In the genomic region with DNA sequence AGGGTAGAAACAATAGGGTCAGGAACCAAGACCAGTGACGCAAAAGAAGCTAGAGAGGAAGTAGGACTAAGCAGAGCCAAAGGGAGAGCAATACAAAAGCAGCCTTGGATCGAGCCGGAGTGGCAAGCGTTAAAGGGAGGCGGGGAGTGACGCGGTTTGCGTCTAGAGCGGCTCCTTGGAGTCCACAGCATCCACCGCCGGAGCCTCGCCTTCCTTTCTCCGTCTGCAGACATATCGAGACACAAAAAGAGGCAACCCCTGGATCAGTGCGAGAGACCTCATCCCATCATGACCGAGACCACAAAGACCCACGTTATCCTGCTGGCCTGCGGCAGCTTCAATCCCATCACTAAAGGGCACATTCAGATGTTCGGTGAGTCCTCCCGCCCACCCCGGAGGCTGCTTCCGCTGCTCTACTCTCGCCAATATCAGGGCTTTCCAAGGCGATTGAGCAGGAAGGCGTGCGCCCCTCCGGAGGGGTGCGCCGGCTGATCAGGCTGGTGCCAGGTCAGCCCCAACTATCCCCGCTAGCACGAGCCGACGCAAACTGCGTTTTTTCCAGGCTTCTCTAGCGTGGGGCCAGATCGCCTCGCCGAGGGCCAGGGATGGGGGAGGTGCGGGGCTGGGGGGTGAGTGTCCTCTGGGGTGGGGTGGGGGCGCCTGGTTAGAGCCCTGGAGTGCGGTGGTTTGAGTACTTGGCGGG, we compare ENCODE assay signal across 9 mouse cellular contexts. TPM values are rescaled to one million over a fixed set of nuclear protein-coding genes. Genes with fewer than 3 reads are reported as not detected.
DNase-seq lines count a peak whose midpoint lies in the region; ATAC-seq and TF ChIP-seq lines count a peak whose summit lies in the region.
"Had no signal": no experiment of that assay in that cellular context is flagged by ENCODE, and none has a peak within 500 bp of the region (broad histone marks: within the 10 kb centered on the region; RNA-seq: fewer than 3 reads in every experiment).

Gene Nmnat2 (plus strand): TSS at position 173 of the 703 bp plus-strand sequence.

- peak within 1 kb of the TSS; percentile 69 for H3K4me3 ChIP-seq in gastrocnemius, adult 2 months
- peak within 1 kb of the TSS; percentile 28 for H3K4me3 ChIP-seq in kidney, postnatal 0 days (replicated peaks; ENCODE audit: low read depth, low read length)
- peak within 1 kb of the TSS; percentile 39 for H3K4me3 ChIP-seq in limb, embryonic 15.5 days

- H3K9ac ChIP-seq in kidney, postnatal 0 days (ENCODE audit: low read depth, low read length): no peak within 1 kb of the TSS
- no peak within 1 kb of the TSS for H3K9ac ChIP-seq in limb, embryonic 15.5 days

- H3K4me2 ChIP-seq in kidney, postnatal 0 days (ENCODE audit: low read length): peak within 1 kb of the TSS; percentile 56
- peak within 1 kb of the TSS; percentile 73 for H3K4me2 ChIP-seq in limb, embryonic 15.5 days

- H3K27me3 ChIP-seq in kidney, postnatal 0 days (ENCODE audit: insufficient read depth, low read length): peaks cover 32% of the 10 kb centered on the region
- peaks cover 56% of the 10 kb centered on the region for H3K27me3 ChIP-seq in limb, embryonic 15.5 days

- intact Hi-C loops in gastrocnemius, adult 2 months (cut with DNase I): no loop called here
- intact Hi-C loops in gastrocnemius, postnatal 36 days (cut with DNase I): no loop called here

- ATAC-seq in kidney, postnatal 0 days (replicated peaks; ENCODE audit: low FRiP score, low read depth): no peak
- ATAC-seq in limb, embryonic 15.5 days (ENCODE audit: insufficient number of reproducible peaks, low FRiP score, low TSS enrichment, low read depth): no peak
- no peak for ATAC-seq in megakaryocyte progenitor cell, adult 5-6 weeks (replicated peaks; ENCODE audit: poor library complexity)

- peak; percentile 26 for DNase-seq in gastrocnemius, adult 2 months
- DNase-seq in gastrocnemius, postnatal 36 days: no peak
- peak; percentile 86 for DNase-seq in cerebellum, postnatal 10 days
- peak; percentile 52 to 76 for DNase-seq in frontal cortex, postnatal 10 days (ENCODE audit: low spot score in 2 of 2)
- peak; percentile 13 for DNase-seq in kidney, postnatal 0 days (ENCODE audit: low spot score)
- peak; percentile 67 for DNase-seq in retina, postnatal 1 day

- no peak within 1 kb of the TSS for H3K27ac ChIP-seq in gastrocnemius, adult 2 months
- no peak within 1 kb of the TSS for H3K27ac ChIP-seq in kidney, postnatal 0 days
- no peak within 1 kb of the TSS for H3K27ac ChIP-seq in limb, embryonic 15.5 days

- no peaks in the 10 kb centered on the region for H3K9me3 ChIP-seq in kidney, postnatal 0 days (replicated peaks; ENCODE audit: low read length)
- H3K9me3 ChIP-seq in limb, embryonic 15.5 days: no peaks in the 10 kb centered on the region

- WGBS in kidney, postnatal 0 days: under 1% methylated on average over 42 of the region's 42 CpGs
- WGBS in limb, embryonic 15.5 days: under 1% methylated on average over 42 of the region's 42 CpGs

- H3K4me1 ChIP-seq in kidney, postnatal 0 days (replicated peaks; ENCODE audit: insufficient read depth, low read length): peaks cover 7% of the 10 kb centered on the region; the same call in 1 of the 2 replicates
- H3K4me1 ChIP-seq in limb, embryonic 15.5 days: peaks cover 17% of the 10 kb centered on the region

- TF ChIP-seq CTCF in gastrocnemius, adult 2 months (IDR thresholded peaks at IDR 0.05): no peak
- no peak for TF ChIP-seq CTCF in kidney, postnatal 0 days (IDR thresholded peaks at IDR 0.05; ENCODE audit: low read depth)

- no peaks in the 10 kb centered on the region for H3K36me3 ChIP-seq in kidney, postnatal 0 days (ENCODE audit: insufficient read depth, low read length)
- no peaks in the 10 kb centered on the region for H3K36me3 ChIP-seq in limb, embryonic 15.5 days

RNA-seq across cellular contexts. Expression of gene Nmnat2, which starts in this region (rescaled TPM):
- under 1 TPM; 0.28 TPM for total RNA-seq in gastrocnemius, adult 2 months (2021)
- total RNA-seq in gastrocnemius, postnatal 36 days (2021): under 1 TPM; 0.38 to 0.42 TPM
- polyA plus RNA-seq in kidney, postnatal 0 days (2015; fragmentation: Nextera tagmentation; extraction: Ambion mirVana): 0.58 and 0.84 TPM in 2 replicates
- 1.4 and 2.4 TPM in 2 replicates for polyA plus RNA-seq in limb, embryonic 15.5 days (2015; fragmentation: Nextera tagmentation; extraction: Ambion mirVana)
- 0.20 TPM in 1 of 2 replicates, not detected in the other for total RNA-seq in megakaryocyte progenitor cell, adult 5-6 weeks (2015)
- total RNA-seq in megakaryocyte progenitor cell, adult 5-6 weeks (2017): 0.21 TPM in 1 of 2 replicates, not detected in the other
- total RNA-seq: hematopoietic stem cell, adult 5-6 weeks had no signal

Comparison
In these comparisons a context has a peak if more than half of its experiments do, and no peak if none do; other contexts are left out.
1. Peak in DNase-seq and H3K4me3 ChIP-seq in gastrocnemius, adult 2 months; RNA of the gene not detected or under 1 TPM.
2. Peak in DNase-seq, H3K4me3 ChIP-seq and H3K4me2 ChIP-seq in kidney, postnatal 0 days; RNA of the gene not detected or under 1 TPM.
3. DNase-seq: peak in cerebellum, postnatal 10 days (2 of 2), frontal cortex, postnatal 10 days (2 of 2) and retina, postnatal 1 day (single experiment); none in gastrocnemius, postnatal 36 days (0 of 2).
4. Peak in every context shown above with its lines, with median percentiles within 50 percentile points of each other: H3K4me3 ChIP-seq.